Mouse (Mus musculus) left cerebral cortex, postnatal 4 days (tissue): ENCODE results near the gene Grcc10. TPM values are rescaled to one million over a fixed set of nuclear protein-coding genes. Genes with fewer than 3 reads are reported as not detected.
A peak's percentile ranks its signal among the peaks of the same experiment; 100 is the strongest.

Source experiments
- DNase-seq: peaks from one replicate; pipeline ENCODE4 v3.0.0-alpha.2; 2022
- intact Hi-C: fragments of 180-260 bp; cut with DNase I; formaldehyde crosslinking; loops from one replicate; pipeline ENCODE4 v1.15.1; 2025
- total RNA-seq, 2 experiments: library from RNA; stranded (reverse); gene quantifications; 2 replicates each; pipeline ENCODE4 v1.2.3; 2021

The Grcc10 gene
- total RNA-seq, 2 experiments from 2014 or later = 334 to 350 TPM

DNA sequence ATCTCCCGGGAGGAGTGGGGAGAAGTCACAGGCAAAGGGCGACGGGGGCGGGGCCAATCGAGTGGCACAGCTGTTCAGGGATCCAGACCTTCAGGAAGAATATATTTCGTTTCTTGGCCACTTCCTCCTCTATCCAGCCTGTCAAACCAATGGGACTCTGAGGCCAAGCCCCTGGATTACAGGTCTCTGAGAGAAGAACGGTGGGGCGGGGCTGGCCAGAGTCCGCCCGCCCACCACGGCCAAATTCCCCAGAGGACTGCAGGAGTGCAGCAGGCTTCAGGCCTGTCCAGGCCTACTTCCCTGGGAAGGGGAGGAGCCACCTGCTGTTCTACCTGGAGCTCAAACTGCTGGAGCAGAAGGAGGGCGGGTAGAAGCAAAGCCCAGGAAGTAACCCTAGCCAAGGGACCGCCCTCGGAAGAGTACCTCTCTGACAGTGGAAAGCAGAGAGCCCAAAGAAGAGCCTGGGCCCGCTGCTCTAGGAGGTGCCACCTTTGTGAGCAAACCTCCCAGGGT is 2.6 kb downstream of the Grcc10 start, which contains the start of gene Ptpn6:
Ptpn6 (minus strand) TSS at position 204 of the 513 bp plus-strand sequence.
- DNase-seq = no peak
- intact Hi-C loops = no loop called here

DNA sequence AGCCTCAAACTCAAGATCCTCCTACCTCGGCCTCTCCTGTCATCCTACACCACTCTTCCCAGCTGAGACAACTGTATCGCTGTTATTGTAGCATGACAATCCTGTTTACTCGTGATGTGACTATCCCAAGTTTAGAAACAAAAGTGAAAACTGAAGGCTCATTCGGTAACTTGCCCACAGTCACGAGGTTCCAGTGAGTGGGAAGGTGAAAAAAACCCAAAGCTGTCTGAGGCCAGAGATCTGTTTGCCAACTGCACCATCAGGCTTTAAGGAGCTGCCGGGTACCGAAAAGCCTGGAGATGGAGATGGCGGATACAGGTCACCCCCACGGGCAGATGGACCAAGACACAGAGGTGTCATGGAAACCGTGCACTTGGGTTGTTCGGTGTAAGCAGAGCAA is 4.1 kb downstream of the Grcc10 start:
- intact Hi-C loops = no loop called here
- no peak for DNase-seq

DNA sequence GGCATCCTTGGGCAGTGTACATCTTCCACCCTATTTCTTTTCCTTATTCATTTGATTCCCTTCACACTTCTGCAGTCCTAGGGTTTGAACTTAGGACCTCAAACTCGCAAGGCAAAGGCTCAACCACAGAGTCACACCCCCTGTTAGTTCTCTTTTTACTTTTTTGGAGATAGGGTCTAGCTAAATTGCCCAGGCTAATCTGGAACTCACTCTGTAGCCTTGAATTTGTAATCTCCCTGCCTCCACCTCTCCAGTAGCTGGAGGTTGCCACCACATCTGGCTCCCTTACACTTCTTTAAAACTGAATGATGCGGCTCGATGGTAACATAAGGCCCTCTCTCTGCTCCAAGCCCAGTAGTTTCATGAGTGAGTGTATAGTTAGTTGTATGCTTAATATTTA is 6.8 kb downstream of the Grcc10 start:
- no peak for DNase-seq
- intact Hi-C loops = no loop called here

DNA sequence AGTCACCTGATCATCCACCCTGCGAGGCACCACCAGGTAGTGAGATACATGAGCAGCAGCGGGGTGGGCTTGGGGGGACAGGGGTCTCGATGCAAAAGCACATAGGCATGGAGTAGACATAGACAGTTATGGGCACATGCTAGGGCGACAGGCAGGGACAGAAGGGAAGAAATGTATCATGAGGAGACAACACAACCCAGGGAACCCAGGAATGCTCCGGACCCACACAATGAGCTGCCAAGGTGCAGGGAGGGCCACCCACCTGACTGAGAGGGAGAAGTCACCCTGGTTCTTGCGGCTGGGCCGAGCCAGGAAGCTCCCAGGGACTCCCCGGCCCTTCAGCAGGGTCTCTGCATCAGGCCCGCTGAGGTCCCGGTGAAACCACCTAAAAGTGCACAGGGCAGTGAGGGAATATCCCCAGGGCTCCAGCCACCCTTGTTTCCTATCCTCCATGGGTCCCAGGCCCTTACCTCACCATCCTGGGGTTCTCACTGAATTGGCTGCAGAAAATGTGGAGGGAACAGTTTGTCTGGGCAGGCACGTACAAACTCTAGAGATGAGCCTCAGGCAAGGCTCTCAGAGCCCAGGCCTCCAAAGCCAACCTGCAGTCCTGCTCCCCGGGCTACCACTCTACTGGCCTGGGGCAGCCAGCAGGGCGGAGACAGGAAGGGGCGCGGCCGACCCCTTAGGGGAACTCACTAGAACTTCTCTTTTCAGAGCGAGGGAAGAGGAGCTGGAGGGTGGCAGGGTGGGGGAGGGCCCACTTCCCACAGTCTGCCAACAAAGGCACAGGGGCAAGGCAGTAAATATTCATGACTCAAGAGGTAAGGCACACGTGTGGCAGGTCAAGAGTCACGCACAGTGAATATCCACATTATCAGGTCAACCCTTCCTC is 8.5 kb downstream of the Grcc10 start:
- no peak for DNase-seq
- intact Hi-C loops = no loop called here

DNA sequence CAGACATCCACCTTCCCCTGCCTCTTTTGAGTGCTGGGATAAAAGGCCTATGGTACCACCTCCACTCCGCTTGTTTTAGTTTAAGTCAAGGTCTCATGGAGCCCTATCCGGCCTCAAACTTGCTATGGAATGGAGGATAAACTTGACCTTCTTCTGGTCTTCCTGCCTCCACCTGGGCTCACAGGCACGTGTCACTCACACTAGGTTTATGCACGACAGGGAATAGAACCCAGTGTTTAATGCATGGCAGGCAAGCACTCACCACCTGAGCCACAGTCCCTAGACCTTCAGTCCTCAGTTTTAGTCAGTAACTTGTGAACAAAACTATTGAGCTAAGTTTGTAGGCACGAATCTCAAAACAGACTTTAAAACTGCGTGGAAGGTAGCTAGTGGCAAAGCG is 10.1 kb downstream of the Grcc10 start:
- intact Hi-C loops = no loop called here
- DNase-seq = no peak

DNA sequence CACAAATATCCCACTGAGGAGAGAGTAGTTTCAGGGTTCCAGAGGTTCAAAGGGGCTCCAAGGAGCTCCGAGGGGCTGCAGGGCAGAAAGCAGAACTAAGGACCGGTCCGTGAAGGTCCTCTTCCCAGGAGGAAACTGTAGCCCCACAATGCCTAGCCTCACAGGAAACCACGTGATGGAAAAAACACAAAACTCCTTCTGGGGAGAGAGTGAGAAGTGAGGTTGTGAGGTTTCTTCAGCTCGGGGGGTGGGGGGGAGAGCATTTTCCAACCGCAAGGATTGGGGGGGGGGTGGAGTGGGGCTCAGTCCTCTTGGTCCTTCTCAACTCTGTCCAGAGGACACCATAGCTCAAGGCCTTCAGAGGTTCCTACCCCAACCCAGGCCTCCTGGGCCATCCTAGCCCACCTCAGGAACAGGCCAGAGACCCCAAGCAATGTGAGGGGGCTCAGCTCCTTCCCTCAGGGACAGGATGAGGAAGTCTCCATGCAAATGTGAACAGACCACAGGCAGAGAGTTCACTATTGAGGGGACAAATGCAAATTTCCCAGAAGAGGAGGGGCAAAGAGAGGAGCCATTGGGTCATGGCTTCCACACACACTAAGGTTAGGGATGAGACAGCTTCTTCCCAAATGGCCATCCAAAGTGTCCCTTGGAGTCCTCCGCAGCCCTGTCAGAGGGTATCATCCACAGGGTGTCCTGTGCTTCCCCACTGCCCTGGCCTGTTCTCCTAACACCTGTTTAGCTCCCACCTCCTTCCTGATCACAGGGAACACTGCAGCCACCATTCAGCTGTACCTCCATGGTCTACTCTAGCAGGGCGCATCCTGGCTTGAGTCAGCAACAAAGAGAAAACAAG is 11.1 kb downstream of the Grcc10 start:
- DNase-seq = no peak
- intact Hi-C loops = no loop called here

DNA sequence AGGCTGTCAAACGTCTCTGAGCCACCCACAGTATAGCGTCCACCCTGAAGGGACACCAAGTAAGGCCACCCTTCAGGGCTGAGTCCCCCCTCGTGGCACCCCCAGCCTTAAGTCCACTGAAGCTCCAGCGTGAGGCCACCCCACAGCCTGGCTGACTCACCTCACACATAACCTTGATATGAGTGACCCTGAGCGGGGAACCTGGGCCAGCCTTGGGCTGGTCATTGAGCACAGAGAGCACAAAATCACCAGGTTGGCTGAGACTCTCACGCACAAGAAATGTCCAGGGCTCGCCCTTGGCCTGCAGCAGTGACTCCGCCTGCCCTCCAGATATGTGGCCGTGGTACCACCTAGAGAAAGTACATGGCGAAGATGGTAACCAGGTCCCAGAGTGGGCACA is 12.6 kb downstream of the Grcc10 start:
- DNase-seq = no peak
- intact Hi-C loops = no loop called here

DNA sequence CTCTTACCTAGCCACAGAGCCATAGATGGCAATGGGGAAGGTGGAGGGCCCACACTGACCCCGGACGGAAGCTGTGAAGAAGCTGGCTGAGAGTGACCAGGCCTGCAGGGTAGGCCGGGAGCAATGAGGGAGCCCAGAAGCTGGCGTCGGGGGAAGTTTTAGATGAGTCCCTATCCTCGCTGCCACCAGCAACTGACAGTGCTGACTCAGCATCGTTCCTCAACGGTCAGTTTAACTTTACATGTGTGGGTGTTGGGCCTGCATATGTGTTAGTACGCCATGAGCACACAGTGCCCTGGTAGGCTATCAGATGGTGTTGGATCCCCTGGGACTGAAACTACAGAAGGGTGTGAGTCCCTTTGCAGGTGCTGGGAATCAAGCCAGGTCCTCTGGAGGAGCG is 16.7 kb downstream of the Grcc10 start:
- DNase-seq = no peak
- intact Hi-C loops = no loop called here

DNA sequence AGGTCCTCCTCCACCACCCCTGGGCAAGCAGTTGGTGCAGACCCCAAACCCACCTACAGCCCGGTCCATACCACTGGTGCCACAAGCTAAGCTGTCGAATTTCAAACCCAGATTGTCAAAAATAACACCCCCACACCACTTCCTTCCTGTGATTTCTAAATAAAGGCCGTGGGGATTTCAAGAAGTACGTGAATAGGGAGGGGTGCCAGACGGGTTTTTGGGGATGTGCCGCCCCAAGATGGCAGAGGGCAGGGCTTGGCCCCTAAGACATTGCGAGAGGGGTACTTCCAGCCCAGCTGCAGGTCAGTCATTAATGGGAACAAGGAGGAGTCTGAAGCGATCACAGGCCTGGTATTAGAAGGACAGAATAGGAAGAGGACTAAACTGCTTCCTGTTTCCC is 17.6 kb downstream of the Grcc10 start:
- intact Hi-C loops = no loop called here
- no peak for DNase-seq

DNA sequence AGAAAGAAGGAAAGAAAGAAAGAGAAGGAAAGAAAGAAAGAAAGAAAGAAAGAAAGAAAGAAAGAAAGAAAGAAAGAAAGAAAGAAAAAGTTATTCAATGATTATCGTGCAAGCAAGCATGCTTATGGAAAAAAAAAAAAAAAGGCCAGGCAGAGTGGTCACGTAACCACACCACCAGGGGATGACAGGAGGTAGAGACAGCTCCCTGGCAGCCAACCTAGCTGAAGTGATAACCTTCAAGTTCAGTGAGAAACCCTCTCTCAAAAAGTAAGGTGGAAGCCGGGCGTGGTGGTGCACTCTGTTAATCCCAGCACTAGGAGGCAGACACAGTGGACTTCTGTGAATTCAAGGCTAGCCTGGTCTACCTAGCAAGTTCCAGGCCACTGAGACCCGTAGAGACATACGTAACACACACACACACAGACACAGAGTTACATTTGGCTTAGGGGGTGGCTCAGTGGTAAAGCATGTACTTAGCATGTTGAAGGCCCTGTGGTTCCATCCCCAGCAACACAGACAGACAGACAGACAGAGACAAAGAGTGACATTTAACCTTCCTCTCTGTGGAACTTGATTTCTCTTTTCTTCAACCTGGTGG is 18.2 kb downstream of the Grcc10 start:
- intact Hi-C loops = no loop called here
- DNase-seq = no peak

DNA sequence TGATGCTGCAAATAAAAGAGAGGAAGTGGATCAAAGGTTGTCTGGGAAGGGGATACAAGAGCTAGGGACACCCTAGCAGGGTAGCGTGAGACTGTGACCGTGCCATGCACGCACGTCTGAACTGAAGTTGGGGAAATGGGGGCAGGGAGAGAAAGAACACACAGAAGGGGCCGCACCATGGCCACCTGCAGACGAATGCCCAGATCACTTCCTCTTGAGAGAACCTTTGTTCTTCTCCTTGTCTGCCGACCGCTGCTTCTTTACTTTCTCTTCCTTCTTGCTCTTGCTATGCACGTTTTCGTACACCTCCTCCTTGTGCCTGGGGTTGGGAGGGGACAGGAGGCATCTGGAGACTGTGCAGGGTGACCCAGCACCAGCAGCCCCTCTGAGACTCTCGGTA is 20.3 kb downstream of the Grcc10 start:
- intact Hi-C loops = no loop called here
- DNase-seq = no peak

DNA sequence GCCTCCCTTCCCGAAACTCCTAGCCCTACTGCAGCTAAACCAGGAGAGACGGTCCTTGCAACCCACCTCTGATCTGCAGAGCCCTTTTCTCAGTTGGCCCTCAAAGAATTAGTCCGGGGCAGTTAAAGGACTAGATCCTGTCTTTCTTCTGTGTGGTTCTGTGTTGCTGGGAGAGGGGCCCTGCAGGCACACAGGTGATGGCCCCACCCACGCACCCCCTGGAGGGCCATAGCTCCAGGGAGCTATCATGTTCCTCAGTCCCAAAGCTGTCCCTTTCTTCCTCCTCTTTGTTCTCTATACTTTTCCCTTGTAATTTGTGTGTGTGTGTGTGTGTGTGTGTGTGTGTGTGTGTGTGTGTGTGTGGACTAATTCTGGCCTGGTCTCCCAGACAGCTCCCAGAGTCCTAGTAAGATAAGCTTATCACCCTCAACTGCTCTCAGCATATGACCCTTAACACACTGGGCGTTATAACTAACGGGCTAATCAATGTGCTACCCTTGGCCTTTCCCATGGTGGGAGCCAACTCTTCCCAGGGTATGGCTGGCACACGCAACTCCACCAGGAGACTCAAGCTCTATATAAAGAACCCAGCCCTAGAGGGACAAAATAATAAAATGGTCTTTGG is 21.7 kb downstream of the Grcc10 start:
- intact Hi-C loops = no loop called here

DNA sequence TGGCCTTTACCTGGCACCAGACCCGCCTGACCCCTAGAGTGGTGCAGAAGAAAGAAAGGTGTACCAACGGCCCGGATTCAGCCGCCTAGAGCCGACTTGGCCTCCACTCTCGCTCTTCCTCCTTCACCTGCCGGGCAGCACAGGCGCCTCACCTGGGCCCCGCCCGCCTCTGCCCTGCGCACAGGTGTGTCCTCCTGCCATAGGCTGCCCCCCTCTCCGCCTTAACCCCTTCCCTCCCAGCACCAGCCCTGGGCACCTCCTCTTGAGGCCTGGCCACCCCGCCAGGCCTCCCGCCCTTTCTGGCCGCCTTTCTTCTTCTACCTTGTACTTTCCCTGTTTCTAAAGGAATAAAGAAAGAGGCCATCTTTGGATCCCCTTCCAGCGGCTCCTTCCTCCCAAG is 22.5 kb downstream of the Grcc10 start:
- no peak for DNase-seq
- intact Hi-C loops = no loop called here

More for the DNA sequence above, 21.7 kb downstream of the Grcc10 start:
- no peak for DNase-seq

DNA sequence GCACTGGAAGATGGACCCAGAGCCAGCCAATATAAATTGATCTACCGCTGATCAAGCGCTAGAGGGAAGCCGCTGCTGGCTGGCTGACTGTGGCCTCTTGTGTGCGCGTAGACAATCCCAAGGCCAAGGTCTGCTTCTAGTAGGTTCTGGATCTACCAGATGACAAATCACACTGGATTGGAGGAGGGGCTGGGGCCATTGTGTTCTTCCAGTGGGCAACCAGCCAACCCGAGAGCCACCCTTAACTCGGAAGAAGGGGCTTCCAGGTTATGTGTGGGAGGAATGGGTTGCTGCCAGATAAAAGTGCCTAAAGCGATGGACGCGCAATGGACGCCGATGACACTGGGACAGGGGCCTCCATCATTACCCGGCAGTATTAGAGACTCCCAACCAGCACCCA is 23.2 kb downstream of the Grcc10 start:
- intact Hi-C loops = no loop called here
- DNase-seq = no peak

DNA sequence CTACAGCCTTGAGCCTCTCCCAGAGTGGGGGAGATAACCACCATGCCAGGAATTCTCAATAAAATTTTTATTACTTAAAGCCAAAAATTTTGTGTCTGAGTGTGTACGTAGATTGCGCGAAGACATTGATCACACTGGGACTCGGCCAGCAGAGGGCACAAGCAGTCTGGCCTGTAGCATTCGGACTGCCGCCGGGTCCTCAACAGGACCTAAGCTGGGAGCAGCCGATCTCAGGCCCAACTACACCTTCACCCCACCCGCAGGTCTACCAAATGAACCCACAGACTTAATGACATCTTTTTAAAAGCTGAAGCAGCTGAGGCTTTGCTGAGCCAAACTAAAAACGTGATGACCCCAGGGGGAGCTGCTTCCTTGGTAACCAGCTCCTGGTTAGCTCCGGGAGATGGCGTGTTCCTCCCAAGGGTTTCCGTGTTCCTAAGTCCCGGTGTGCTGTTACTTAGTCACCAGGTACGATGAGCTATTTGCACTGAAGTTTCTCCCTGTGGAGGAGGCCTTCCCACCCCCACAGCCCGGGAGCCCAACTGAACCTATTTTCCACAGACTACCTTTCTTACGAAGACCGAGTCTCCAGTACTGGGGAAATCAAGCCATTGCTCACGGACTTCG is 24.2 kb downstream of the Grcc10 start:
- DNase-seq = peak; percentile 52
- intact Hi-C loops = no loop called here

DNA sequence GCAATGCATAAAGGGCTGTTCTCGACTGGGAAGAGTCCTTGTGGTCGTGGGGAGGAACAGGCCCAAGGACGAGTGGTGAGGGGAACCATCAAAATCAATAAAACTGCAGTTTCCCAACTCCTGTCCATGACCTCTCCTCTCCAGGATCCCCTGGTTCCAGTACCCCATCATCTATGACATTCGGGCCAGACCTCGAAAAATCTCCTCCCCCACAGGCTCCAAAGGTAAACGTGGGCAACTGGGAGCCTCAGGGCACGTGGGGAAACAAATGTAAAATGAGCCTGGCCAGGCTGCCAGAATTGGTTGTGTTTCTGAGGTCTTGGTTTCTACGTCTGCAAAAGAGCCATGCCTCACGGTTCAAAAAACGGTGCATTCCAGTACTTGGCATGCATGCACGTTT is 28.3 kb downstream of the Grcc10 start:
- intact Hi-C loops = no loop called here
- no peak for DNase-seq

DNA sequence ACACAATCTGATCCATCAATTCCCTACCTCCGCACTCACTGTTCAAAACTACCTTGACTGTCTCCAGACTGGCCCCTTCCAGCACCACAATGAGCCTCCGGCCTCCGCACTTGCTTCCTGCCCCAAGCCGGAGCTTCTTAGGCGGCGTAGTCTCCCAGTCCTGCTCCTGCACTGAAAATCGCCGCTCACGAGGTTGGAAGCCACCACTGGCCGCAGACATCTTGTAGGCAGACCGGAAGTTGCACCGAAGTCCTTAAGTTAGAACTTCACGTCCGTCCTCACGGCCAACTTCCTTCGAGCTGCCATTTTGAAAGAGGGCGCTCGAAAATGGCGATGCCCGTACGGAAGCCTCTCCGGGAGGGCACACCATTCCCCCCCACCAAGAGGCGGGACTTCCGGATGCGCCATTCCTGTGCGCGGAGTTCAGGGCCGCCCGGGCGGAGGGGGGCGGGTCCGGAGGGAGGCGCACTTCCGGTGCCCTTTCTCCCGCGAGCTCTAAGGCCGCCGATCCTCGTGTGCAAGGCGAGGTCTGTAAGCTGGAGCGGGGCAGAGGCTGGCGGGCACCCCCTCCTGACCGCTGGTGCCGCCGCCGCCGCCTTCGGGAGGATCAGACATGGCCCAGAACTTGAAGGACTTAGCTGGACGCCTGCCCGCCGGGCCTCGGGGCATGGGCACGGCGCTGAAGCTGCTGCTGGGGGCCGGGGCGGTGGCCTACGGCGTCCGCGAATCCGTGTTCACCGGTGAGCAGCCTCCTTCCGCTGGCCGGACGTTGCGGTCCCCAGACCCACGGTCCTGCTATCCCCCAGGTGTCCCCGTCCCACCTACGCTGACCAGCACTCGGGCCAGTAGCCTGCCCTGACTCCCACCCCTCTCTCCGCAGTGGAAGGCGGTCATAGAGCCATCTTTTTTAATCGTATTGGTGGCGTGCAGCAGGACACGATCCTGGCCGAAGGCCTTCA is 29.1 kb downstream of the Grcc10 start, which contains the start of the genes Emg1 and Phb2:
Emg1 (minus strand) TSS at position 355 of the 959 bp plus-strand sequence.
Phb2 (plus strand) TSS at position 513 of the 959 bp plus-strand sequence.
- intact Hi-C loops = no loop called here
- peak; percentile 98 for DNase-seq

DNA sequence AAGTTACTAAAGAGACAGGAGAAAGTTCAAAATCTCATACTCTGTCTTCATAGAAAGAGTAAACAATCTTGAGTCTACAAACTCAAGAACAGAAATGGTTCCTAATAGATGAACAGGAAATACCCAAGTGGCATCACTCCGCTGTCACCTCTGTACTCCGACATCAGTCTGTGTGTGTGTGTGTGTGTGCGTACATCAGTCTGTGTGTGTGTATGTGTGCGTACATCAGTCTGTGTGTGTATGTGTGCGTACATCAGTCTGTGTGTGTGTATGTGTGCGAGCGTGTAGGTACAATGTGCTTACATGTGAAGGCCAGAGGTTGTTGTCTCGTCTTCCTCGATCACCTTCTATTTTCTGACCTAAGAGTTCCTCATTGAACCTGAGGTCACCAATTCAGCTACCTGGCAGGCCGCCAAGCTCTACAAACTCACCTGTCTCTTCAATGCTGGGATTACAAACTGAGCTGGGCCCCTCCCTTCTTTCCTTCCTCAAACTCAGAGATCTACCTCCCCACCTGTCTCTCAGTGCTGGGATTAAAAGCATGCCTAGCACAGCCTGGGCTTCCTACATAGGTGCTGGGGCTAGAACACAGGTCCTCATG is 32.8 kb downstream of the Grcc10 start:
- intact Hi-C loops = no loop called here
- no peak for DNase-seq
